Mouse (Mus musculus) kidney, adult 8-10 months (tissue): ENCODE results near the gene Fat4.

Experiments used
- DNase-seq, 2 experiments: peaks; one replicate each; pipeline ENCODE4 v3.0.0; 2022

Fat4 gene

DNA sequence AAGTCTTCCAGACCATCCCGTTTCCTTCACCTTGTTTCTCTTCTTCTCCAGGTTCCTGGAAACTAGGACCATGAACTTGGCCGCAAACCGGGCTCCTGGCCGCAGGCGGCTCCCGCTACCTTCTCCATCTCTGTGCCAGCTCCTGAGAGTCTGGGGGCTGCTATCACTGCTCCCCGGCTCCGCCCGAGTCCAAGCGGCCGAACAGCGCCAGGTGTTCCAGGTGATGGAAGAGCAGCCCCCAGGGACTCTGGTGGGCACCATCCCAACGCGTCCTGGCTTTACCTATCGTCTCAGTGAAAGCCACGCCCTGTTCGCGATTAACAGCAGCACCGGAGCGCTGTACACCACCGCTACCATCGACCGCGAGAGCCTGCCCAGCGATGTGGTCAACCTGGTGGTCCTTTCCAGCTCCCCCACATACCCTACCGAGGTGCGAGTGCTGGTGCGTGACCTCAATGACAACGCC lies at the start of gene Fat4:
Gene Fat4 (plus strand): TSS at position 51 of the 466 bp plus-strand sequence.
- no peak for DNase-seq

DNA sequence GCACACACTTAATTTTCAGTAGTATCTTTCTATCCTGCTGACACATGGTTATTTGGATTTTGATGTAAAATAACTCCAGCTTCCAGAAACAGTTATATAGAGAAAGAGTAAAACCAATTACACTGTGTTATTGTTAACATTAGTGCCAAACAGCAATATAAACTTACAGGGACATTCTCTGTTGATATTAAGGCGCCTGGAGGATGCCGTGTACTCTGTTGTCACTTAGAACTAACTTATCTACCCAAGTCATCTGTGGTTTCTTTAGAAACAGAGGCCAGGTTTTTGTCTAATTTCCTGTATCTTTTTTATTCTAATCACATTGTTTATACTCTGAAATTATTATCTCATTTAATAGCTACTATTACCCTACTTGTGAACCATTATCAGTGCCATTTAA lies 47.3 kb upstream of the Fat4 start:
- no peak for DNase-seq

DNA sequence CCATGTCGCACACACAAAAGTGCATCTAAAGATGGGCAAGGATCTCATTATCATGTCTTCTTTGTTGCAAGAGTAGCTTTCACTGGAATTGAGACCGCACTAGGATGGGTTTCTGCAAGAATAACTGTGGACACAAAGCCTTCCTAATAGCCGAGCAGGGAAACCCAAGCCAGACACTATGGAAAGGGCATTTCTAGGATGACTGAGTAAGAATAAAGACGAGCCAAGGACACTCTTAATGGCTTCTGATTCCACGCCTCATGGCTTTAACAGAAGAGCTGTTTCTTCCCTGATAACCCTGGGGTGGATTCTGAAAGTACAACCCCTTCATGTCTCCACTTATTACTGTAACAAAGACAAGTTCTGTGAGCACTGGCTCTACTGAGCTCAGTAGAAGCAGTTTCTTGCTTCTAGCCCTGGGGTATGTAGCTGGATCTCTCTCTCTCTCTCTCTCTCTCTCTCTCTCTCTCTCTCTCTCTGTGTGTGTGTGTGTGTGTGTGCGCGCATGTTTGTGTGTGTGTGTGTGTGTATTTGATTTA lies 43.7 kb upstream of the Fat4 start:
- DNase-seq: no peak

DNA sequence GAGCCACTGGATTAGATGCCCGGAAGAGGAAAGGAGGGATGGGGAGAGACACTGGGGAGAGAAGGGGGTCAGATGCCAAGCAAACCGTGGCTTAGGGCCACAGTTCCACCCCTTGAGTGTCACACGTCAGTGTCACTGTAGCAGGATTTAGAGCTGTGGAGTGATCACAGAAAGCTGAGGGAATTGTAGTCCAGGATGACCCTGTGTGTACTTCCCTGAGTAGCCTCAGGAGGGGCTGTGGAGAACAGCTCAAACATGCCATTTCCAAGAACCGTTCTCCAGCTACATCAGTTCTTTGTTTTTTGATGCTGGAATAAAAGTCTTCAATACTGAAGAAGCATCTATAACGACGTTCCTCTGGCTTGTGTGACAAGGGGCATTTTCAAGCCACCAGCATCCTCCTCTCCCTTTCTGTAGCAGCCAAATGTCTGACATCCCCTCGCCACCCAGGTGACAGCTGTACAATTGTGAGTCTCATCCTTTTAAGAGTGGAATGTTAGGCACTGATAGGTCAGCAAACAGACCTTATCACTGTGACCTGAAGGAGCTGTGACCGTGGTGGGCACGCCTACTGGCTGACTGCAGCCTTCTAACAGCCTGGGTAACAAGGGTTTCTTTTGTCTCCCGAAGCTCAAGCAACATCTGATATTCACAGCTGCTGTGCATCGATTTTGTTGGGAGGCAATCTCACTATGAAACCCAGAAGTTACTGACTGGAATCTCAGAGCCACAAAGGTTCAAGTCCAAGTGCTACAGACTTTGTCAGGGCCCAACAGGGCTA lies 39.9 kb upstream of the Fat4 start:
- no peak for DNase-seq

DNA sequence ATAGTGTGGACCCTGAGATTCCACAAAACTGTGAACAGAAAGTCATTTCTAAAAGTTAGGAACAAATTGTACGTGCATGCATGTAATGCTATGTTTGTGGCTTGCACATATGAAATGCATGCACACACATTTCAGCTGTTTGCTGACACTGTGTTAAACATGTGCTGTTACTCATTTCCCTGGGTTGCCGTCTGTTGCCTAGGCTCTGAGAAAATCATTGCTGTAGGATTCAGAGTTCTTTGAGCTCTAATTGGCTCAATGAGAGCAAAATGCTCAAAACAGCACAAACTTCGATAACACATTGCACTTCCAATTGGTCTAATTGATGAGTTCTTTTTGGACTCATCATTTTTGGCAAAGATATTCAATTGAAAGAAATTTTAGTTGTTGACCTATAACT lies 37.7 kb upstream of the Fat4 start:
- no peak for DNase-seq

DNA sequence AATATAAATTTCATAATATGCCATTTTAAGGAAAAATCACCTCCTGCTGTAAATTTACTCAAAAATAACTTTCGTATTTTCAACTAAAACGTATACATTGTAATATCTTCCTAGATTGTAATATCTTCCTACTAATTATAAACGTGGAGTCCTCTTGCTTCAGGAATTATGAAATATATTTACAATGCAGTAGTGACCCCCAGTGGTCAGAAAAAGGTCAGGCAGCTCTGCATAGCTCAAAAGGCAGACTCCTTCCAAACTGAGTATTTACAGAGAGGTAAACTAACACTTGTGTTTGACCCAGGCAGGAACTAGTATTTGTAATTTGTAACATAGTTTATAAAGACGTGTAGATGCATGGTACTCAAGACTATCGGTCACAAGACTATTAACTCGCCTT lies 37.2 kb upstream of the Fat4 start:
- peak; percentile 27 to 48 for DNase-seq

DNA sequence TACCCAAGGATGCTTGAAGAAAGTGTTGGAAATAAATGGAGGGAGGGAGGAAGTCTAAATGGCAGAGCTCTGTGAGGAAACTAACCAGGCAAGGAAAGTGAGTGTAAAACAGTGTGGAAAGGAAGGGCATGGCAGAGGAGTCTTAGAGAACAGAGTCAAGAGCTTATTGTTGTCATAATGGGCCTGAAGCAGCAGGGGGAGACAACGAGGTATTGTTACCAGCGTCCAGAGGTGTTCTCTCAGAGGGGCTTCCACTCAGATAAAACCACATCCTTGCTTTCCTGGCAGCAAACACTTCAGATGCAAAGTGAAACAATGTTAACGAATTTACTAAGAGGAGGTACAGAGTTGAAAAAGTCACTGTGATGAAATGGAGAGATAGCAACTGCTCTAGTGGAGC lies 33.1 kb upstream of the Fat4 start:
- no peak for DNase-seq

DNA sequence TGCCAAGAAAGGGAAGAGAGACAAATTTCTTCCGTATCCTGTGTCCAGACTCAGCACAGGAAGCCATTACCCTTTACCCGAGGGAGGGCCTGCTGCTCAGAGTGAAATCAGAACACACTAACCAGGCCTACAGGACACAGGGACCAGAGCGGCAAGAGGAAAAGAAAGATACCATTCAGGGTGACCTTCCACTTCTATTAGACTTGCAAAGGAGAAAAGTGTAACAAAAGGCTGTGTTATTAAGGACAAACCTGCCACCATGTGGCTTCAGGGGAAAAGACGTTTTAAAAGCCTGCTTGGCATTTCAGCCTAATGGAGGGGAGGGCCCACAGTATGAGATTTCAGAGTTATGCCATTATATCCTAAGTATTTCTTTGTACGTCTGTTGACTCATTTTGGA lies 26.1 kb upstream of the Fat4 start:
- DNase-seq: no peak

DNA sequence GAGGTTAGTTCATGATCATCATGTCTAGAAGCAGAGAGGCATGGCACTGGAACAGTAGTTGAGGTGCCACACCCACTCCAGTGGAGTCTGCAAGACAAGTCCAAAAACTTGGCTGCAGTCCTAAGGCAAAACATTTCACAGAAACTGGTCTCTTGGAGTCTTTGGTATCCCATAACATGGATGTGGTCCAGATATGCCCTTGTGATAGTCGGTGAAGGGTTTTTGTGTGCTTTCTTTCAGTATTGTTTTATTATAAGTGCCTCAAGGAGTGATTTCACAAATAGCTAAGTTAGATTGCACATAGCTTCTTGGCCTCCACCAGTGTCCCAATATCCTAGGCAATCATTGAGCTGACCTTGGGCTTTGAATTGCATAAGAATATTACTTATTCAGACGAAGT lies 15.4 kb upstream of the Fat4 start:
- DNase-seq: no peak

DNA sequence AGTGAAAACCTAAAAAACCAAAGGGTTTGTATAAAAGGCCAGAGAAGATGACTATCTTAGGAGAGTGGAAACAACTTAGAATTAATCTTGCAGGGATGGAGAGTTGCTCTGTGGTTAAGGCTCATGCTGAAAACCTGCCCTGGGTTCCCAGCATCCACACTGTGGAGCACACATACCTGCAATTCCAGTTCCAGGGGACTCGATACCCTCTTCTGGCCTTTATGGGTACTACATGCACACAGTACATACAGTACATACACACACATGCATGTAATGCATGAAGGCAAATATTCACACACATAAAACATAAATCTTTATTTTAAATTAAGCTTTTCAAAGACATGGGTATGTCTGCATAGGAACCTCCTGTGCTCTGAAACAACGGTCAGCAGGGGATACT lies 10.9 kb upstream of the Fat4 start:
- DNase-seq: no peak

DNA sequence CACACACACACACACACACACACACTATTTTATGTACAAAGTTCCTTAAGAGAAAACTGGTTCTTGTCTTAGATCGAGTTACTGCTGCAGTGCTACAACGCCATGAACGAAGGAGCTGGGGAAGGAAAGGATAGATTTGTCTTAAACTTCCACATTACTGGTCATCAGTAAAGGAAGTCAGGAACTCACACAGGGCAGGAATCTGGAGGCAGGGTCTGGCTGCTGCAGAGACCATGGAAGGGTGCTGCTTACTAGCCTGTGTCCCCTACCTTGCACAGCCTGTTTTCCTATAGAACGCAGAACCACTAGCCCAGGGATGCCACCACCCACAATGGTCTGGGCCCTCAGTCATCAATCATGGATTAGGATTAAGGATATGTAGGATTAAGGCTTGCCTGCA lies 10.0 kb upstream of the Fat4 start:
- DNase-seq: no peak

DNA sequence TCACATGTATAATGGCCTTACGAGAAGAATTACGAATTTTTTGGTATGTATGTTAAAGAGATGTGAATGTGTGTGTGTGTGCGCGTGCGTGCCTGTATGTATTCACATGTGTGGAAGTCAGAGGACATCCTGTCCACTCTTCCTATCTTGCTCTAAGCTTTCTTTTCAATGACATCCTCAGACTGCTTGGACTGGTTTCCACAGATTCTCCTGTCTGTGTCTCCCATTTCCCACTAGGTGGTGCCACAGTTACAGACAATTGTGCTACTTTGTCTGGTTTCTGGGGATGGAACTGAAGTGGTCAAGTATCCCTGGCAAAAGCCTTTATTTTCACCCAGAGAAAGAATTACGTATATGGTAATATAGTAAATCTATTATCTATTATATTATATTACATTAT lies 4.0 kb upstream of the Fat4 start:
- DNase-seq: peak in 1 of 2 experiments; percentile 35

DNA sequence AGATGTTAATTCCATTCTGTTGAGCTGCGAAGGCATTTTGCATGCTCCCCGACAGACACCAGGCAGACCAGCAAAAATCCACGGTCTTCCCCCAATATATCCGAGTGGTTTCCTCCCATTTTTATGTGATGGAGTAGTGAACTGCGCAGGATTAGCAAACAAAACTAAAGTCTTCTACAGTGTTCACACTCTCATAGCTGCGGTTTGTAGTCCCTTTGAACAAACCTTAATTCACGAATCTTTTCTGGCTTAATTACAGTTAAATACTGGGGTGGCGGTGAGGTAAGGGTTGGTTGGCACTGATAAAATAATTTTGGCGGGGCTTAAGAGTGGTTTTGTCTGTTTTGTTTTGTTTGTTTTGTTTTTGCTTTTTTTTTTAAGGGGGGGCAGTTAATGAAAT lies 3.1 kb upstream of the Fat4 start:
- DNase-seq: no peak

DNA sequence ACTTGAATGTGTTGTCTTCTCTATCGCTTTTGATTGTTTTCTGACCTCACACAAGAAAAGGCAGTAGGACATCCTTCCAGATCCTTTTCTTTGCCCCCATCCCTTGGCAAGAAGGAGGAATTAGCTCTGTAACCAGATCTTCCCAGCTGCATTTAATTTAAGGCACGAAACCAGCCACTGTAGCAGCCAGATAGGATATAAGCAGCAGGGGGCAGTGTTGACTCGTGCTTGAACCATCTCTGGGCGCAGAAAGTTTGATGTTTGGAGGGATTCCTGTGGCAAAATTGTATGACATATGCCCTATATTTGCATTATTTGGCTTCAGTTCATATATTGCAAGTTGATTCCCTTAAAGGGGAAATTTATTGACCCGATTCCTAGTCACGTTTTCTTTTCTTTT lies 2.5 kb upstream of the Fat4 start:
- peak; percentile 58 to 78 for DNase-seq

DNA sequence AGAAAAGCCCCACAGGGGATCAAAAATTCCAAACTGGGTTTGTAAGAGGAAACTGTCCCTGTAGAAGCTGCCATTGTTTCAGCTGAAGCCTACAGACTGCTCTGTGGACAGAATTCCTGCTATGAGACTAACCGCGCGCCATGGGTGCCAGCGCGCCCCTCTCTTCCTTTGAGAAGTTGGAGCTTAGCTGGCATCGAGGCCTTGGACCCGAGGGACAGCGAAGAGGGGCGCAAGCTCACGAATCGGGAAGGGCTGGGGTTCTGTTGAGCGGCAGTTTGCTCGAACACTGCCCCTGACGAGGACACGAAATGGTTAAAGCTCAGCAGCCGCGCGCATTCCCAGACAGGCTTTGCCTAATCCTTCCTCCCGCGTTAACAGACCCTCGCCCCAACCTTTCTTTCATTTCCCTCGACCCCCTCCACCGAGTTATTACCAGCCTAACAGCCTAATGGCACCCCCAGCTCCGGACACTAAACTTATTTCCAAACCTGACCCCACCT lies 1.8 kb upstream of the Fat4 start:
- DNase-seq: no peak

DNA sequence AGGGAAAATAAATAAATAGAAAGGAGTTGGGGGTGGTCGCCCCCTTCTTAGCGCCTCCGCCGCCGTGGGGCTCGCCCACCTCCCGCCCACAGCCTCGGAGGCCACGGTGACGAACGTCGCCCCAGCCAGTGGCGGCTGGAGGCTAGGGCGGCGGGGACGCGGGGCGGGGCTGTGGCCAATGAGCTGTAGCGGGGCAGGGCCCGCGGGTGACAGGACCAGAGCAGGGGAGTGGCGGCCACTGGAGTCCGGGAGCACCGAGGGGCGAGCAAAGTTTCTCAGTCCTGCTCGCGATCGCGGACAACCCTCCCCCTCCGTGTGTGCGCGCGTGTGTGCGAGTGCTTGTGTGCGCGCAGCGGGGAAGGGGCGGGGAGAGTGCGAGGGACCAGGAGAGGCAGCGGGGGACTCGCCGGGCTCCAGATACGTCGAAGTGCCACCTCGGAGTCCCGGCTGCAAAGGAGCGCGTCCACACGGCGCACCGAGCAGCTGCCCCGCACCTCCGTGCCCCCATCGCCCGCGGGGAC lies 1.2 kb upstream of the Fat4 start:
- DNase-seq: peak; percentile 68 to 77

DNA sequence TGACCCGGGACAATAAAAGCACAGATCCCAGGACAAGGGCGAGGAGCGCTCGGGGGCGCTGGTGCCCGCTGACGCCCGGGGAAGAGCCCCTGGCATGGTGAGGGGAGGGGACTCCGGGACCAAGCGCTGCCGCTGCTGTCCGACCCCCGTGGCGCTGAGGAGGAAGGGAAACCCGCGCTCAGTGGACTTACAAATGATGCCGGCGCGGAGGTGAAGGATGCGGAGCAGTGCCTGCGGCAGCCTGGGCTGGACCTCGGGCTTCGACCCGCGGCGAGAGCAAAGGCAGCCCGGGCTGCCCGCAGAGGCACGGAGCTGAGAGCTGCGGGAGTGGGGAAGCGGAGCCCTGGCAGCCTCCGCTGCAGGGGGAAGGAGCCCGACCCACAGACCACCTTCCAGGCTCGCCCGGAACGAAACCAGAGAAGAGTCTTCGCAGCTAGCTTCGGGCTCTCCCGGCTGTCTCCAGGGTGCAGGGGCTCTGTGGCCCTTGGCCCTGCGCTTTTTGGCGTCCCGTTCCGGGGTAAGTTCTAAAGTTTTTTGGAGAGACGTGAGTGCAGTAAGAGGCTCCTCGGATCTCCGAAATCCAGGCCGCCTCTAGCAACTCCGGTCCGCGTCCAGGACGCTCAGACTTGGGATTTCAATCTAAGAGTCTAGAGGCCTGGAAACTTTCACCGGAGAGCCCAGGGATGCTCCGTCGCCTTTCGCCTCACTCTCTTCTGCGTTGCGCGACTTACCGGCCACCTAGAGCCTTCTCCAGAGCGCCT lies 499 bp upstream of the Fat4 start:
- no peak for DNase-seq

DNA sequence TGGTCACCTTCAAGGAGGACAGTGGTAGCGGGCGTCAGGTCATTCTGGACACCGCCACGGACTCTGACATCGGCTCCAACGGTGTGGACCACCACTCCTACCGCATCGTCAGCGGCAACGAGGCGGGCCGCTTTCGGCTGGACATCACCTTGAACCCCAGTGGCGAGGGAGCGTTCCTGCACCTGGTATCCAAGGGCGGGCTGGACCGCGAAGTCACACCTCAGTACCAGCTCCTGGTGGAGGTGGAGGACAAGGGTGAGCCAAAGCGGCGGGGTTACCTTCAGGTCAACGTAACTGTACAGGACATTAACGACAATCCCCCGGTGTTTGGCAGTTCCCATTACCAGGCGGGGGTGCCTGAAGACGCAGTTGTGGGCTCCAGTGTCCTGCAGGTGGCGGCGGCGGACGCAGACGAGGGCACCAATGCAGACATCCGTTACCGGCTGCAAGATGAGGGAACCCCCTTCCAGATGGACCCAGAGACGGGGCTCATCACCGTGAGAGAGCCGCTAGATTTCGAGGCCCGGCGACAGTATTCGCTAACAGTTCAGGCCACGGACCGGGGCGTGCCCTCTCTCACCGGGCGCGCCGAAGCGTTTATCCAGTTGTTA lies 746 bp downstream of the Fat4 start:
- DNase-seq: peak in 1 of 2 experiments; percentile 37

DNA sequence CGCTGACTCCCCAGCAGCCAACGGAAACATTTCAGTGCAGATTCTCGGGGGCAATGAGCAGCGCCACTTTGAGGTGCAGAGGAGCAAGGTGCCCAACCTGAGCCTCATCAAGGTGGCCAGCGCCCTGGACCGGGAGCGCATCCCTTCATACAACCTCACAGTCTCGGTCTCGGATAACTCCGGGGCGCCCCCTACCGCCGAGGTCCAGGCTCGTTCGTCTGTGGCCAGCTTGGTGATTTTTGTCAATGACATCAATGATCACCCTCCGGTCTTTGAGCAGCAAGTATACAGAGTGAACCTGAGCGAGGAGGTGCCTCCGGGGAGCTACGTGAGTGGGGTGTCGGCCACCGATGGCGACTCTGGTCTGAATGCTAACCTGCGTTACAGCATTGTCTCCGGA lies 1.4 kb downstream of the Fat4 start:
- DNase-seq: peak; percentile 20 to 59

DNA sequence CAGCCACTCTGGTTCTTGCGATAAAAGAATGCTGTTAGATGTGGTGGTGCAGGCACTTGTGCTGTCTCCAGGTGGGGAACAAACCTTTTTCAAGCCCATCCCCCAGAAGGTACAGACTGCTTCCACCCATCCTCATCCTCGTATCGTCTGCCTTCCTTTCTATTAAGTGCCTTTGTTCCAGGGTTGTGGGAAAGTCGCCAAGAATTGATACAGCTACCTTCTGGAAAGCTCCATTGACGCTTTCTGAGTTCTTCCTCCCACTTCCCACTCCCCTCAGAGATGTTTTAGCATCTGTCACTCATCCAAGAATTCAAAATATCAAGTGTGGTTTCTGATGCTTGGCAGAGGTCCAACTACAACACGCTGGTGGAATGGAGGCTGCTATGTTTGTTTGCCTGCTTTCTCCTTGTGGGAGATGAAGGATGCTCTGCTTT lies 6.1 kb downstream of the Fat4 start:
- DNase-seq: no peak

DNA sequence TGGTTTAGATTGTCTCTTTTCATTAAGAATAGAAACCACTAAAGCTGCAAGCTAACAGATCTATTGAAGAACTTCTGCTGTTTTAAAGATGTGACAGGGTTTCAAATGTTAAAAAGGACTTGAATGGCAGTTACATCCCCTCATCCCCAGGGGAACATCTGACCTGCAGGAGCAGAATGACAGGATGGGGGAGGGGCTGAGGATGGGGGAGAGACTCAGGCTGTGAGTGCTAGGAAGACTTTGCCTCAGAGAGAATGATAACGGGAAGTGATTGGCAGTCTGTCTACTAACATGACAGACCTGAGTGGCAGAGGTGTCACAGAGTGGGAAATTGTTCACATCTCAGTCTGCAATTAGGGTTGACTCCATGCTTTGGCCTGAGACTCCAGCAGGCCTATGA lies 14.1 kb downstream of the Fat4 start:
- DNase-seq: no peak

DNA sequence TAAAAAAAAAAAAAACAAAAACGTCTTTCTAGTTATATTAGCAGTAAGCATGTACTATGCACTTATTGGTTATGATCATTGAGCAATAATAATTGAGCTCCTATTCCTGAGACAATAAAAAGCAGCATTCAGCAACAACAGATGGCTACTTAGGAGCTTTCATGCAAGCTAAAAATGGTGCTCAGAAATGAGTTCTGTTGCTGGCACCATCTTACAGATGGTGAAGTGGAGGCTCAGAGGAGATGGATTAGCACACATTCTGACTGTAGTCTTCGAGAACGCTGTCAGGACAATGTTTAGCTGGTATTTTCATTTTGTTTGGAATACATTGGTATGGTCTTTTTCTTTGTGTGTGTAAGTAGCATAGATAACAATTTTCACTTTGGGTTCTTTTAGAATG lies 20.1 kb downstream of the Fat4 start:
- no peak for DNase-seq
